Mouse (Mus musculus) spleen, postnatal 14 days (tissue): ENCODE measurements around the gene Fam83g.
"Not testable (repeated sequence)": the region's sequence is repeated elsewhere in the genome, so short reads cannot be mapped to it uniquely, and the experiment has no call there.

Experiments
- DNase-seq, 2 experiments: peaks; one replicate each; pipeline ENCODE4 v3.0.0; 2021 to 2022; ENCODE audit warnings: low spot score in 2 of 2

Gene Fam83g

DNA sequence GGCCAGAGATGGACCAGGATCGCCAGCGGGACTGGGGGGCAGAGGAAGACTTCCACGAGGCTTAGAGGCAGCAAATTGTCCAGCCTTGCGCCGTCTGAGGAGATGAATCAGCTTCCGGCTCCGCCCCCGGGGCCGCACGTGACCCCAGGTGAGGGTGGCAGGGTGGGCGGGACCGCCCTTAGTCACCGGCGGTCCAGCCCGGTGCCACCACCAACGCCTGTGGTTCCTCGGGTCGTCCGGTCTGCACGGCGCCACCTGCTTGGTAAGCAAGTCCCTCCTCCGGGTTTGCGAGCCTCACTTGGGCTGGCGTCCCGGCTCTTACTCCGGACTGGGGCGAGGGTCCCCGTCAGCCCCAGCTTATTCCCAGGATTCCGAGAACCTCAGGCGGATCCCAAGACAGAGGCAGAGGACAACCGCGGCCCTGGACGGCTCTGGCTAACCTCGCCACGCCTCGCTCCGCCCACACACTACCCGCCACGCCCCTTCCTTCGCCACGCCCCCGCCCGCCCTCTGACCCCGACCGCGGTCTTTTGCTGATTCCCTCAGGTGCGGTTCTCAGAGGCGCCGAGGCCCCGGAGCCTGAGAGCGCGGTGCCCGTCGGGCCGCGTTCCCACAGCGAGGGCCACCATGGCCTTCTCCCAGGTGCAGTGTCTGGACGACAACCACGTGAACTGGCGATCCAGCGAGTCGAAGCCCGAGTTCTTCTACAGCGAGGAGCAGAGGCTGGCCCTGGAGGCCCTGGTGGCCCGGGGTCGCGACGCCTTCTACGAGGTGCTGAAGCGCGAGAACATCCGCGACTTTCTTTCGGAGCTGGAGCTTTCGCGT is at the start of gene Fam83g:
TSS of gene Fam83g (plus strand) at position 185 of the 825 bp plus-strand sequence.
- peak; percentile 70 to 77 for DNase-seq

GRCm38 (mm10) chr11:61636309-61636708 is 47.6 kb upstream of the Fam83g start:
- not testable (repeated sequence) for DNase-seq

DNA sequence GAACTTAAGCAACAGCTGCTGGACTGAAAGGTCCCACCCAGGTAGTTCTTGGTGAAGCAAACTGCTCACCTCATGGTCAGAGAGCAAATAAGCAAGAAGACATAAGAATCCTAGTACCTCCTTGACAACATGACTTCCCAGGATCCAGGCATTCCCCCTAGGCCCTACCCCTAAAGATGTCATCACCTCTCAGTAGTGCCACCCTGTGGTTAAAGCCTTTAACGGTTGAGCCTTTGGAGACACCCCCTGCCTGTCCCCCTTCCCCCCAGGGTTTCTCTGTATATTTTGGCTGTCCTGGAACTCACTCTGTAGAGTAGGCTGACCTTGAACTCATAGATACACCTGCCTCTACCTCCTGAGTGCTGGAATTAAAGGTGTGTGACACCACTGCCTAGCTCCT is 46.5 kb upstream of the Fam83g start:
- DNase-seq, result no peak

DNA sequence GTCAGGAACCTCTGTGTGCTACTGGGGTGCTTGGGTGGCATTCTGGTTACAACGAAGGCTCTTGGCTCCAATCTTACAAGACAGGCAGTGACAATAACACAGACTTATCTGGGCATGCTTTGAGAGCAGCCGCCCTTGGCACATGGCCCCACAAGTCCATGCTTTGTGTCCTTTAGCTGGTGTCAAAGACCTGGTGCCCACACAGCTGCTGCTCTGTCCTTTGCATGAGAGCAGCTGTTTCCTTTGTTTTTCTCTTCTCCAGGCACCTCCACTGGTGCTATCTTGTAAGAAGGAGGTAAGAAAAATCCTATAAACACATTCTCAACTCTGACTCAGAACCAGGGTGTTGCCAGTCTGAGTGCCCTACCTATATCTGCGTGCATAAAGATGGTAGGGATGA is 46.0 kb upstream of the Fam83g start:
- no peak for DNase-seq

- DNase-seq, result no peak
These were observed 44.9 kb upstream of the Fam83g start for GRCm38 (mm10) chr11:61638764-61639536.

DNA sequence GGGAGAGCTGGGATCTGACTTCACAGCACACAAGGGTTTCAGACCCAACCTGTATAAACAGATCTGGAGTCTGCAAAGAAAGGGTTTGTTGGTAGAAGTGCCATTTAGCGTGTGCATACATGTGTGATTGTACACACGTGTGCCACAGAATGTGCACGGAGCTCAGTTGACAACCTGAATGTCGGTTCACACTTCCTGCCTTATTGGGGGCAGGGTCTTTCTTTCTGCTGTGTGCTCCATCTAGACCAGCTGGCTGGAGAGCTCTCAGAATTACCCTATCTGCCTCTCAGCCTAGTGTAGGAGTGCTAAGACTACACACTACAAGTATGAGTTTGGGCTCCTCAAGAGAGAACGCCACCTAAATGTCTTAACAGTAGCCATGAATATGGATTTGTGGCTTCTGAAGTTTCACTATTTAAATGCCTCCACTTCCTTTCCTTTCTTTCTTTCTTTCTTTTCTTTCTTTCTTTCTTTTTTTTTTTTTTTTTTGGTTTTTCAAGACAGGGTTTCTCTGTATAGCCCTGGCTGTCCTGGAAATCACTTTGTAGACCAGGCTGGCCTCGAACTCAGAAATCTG is 44.2 kb upstream of the Fam83g start:
- DNase-seq, result no peak

DNA sequence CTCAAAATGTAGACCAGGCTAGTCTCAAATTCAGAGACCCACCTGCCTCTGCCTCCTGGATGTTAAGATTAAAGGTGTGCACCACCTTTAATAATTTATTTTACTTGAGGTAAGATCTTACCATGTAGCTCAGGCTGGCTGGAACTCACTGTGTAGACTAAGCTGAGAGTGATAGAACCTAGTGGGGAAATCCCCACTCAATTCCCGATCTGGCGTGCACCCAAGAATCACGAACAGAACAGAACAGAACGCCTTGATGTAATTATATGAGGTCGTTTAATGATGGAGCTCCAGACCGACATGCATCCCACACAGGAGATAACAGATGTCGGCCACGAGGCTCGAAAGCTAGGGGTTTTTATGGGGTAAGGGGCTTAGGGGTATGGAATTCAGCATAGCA is 43.3 kb upstream of the Fam83g start:
- not testable (repeated sequence) for DNase-seq

GRCm38 (mm10) chr11:61642106-61642505 is 41.8 kb upstream of the Fam83g start:
- DNase-seq, result no peak

- no peak for DNase-seq
These were observed 40.5 kb upstream of the Fam83g start for GRCm38 (mm10) chr11:61643184-61643961.

DNA sequence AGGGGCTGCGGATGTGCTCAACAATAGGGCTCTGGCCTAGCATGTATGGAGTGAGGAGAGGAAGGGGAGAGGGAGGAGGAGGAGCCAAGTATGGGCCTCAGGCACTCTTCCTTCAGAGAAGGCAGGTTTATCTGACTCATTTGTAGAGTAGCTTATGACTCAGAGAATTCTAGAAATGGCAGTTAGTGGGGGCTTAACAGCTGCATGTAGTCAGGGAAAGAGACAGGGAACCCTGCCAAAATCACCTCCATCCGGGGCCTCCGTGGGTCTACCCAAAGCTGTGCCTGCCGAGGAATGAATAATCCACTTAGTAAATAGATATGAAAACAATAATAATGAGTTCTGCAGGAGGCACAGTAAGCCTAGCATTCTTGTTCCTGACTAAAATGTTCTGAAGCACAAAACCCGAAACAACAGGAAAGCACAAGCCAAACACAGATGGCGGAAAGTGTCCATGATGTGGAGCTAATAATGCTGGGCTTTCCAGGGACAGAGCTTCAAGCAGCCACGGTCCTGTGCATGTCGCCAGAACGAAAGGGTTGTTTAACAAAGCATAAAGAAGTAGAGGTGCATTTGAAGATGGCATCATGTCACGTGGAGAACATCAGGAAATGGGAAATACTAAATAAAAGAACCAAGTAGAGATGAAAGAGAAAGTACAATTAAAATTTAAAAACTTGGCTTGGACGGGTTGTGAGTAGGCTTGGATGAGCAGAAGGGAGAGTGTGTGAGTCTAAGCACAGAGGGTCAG is 39.1 kb upstream of the Fam83g start:
- no peak for DNase-seq

DNA sequence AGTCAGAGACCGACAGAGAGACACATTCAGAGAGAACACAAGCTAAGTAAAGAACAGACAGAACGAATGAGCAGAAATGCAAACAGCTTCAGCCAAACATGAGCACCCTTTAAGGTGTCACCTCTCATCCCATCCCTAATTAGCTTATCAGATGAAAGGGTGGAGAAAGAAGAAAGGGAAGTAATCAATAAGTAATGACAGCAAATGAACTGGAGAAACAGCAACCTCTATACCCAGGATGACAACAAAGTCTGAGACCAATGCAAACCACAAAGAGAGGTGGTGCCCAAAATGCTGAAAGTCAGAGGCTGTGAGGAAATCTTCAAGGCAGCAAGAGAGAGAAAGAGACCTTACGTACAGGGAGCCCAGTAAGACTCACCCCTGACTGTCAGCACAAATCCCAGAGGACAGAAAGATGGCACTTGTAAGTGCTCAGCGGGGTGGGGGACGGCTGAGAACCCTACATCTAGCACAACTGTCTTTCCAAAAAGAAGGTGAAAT is 38.5 kb upstream of the Fam83g start:
- DNase-seq, result no peak

GRCm38 (mm10) chr11:61646499-61647039 is 37.3 kb upstream of the Fam83g start:
- DNase-seq, result no peak

DNA sequence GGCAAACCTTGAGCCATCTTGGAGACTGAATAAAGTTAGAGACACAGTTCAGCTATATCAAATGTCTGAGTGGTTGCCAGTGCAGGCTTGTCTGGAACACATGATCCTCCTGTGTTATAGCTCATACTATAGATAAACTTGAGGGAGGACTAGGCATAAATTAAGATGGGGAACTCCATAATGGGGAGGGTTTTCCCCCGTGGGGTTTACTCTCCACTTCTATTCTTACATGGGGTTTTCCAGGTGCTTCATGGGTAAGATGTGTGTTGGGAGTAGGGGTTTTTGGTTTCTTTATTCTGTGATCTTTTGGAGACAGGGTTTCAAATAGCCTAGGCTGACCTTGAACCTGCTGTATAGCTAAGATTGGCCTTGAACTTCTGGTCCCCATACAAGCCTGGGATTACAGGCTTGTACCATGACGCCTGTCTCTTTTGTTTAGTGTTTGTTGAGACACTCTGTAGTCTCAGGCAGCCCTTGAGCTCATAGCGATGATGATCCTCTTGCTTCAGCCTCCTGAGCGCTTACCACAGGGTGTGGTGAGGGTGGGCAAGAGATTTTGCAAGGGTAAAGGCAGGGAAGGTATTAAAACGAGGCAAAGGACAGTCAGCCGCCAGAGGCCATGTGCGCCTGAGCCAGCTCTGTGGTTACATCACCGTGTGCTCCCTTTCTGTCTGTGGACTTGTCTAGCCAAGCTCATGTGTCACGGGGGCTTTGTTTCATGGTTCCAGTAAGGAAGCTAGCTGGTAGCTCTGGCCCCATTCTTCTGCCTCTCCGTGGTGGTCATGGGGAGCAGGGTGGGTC is 36.6 kb upstream of the Fam83g start:
- DNase-seq, result no peak

- DNase-seq, result no peak
These were observed 35.7 kb upstream of the Fam83g start for GRCm38 (mm10) chr11:61647956-61648748.

DNA sequence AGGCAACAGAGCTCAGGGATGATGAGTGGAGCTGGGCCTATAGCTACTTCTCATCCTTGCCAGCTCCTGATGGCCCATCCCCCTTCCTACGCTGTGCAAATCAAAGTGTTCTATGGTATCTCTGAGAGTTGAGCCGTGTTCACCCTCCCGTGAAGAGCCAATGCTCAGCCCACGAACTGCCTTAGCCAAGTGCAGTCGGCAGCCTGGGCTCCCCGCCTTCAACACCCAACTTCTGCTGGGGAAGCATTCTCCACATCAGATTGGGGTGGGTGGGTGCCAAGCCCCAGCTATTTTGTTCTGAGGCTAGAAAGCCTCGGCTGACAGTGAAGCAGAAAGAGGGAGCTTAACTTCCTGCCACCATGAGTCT is 35.2 kb upstream of the Fam83g start:
- no peak for DNase-seq

- no peak for DNase-seq
These were observed 34.7 kb upstream of the Fam83g start for GRCm38 (mm10) chr11:61649163-61649580.

DNA sequence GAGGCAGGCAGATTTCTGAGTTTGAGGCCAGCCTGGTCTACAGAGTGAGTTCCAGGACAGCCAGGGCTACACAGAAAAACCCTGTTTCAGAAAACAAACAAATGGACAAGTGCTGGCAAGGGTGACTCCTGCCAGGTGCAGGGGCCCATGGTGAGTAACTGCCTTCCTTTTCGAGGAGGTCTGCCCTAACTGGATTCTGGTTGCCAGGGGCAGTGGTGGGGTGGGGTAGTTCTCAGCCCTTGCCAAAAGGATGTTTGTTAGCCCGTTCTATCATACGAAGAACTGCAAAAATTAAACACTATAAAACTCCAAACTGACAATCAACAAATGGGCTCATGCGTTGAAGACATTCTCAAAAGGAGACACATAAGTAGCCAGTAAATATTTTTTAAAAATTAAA is 34.3 kb upstream of the Fam83g start:
- no peak for DNase-seq

DNA sequence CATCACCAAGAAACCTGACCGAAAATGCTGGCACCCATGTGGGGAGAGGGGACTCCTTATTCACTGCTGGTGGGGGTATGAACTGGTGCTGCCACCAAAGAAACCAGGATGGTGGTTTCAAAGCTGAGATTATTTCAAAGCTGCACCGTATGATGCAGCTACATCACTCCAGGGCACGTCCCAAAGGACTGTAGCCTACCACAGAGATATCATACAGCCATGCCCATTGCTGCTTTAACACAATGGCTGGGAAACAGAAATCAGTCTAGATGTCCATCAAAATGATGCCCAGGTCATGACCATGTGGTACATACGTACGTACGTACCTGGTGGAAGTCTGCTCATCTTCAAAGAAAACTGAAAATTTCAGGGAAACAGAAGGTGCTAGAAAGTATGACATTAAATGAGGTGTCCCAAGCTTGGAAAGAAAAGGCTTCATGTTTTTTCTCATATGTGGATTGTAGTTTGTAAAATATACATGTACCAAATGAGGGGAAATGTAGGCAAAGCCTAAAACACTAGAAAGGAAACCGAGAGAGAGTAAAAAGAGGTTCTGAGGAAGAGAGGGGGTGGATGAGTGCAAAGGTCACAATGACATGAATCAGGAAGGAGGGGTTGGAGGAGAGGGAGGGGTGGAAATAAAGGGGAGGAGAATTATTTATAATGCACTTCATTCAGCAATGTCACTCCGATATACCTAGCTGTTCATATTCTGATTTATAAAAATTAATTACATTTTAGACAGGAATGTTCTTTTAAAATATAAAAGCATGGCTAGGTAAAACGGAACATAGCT is 33.2 kb upstream of the Fam83g start:
- DNase-seq, result no peak
